Mouse (Mus musculus): ENCODE results near the gene P4htm. TPM values are rescaled to one million over a fixed set of nuclear protein-coding genes. Genes with fewer than 3 reads are reported as not detected.

P4htm gene
- polyA plus RNA-seq, 1 experiment from 2014 or later = 11.0 TPM

- Histone ChIP-seq H3K9me3 (ENCODE audit: low read length) (no peaks in the 10 kb centered on the region), H3K4me1 (ENCODE audit: insufficient read depth, low read length) (peaks cover 24% of the 10 kb centered on the region), H3K27ac (ENCODE audit: low read length) (peak overlapping the region; percentile 94), H3K27me3 (ENCODE audit: insufficient read depth, low read length) (no peaks in the 10 kb centered on the region), H3K9ac (replicated peaks; ENCODE audit: low read length) (peak overlapping the region; percentile 96), H3K4me3 (ENCODE audit: low read length) (peak overlapping the region; percentile 81), H3K36me3 (ENCODE audit: insufficient read depth, low read length) (peaks cover 7% of the 10 kb centered on the region; the same call in 1 of the 2 replicates), H3K4me2 (replicated peaks; ENCODE audit: low read depth, low read length) (peak overlapping the region; percentile 87)
- 62% methylated on average over 5 of the region's 5 CpGs for WGBS
- no peak for ATAC-seq (ENCODE audit: low FRiP score, low TSS enrichment)
These were observed 18.1 kb downstream of the P4htm start for GRCm38 (mm10) chr9:108579344-108579690.

GRCm38 (mm10) chr9:108578545-108579343, 18.7 kb downstream of the P4htm start, which contains the start of gene Wdr6:
Wdr6 (minus strand) TSS chr9:108578739.
- H3K27me3 ChIP-seq (ENCODE audit: insufficient read depth, low read length) = no peaks in the 10 kb centered on the region

DNA sequence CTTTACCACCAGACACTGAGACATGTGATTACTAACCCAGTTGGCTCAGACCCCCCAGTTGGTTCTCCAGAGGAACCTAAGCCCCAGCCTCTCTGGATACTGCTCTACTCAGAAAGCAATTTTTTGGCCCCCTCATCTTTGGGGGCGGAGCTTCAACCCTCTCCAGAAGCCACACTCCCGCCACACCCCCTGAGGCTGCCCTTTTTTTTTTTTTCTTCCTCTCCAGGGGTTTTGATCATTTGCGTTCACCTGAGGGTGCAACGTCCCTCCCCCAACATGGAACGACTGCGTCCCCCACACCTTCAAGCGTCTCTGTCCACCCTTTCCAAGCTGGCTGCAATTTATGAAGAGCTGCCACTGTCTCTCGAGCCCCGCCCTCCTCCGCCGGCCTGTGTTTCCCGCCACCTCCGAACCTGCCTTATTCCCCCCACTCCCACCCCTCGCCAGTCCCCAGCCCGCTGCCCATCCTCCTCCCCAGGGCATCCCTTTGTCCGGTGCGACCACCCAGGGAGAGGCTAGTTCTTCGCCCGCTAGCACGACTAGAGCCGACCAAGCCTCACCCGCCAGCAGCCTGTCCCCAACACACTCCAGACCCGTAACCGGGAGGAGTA, 19.4 kb downstream of the P4htm start:
- H3K27me3 ChIP-seq (ENCODE audit: insufficient read depth, low read length) = no peaks in the 10 kb centered on the region
- 0% methylated on average over 23 of the region's 24 CpGs for WGBS
- no peaks in the 10 kb centered on the region for H3K9me3 ChIP-seq (ENCODE audit: low read length)
- peaks cover 24% of the 10 kb centered on the region for H3K4me1 ChIP-seq (ENCODE audit: insufficient read depth, low read length)
- H3K36me3 ChIP-seq (ENCODE audit: insufficient read depth, low read length) = peaks cover 18% of the 10 kb centered on the region; the same call in 1 of the 2 replicates
- peak overlapping the region; percentile 96 for H3K9ac ChIP-seq (replicated peaks; ENCODE audit: low read length)
- no peak; the same call in 1 of the 2 replicates for ATAC-seq (ENCODE audit: low FRiP score, low TSS enrichment)
- peak overlapping the region; percentile 87 for H3K4me2 ChIP-seq (replicated peaks; ENCODE audit: low read depth, low read length)
- H3K4me3 ChIP-seq (ENCODE audit: low read length) = peak overlapping the region; percentile 81
- peak overlapping the region; percentile 94 for H3K27ac ChIP-seq (ENCODE audit: low read length)

More at GRCm38 (mm10) chr9:108578545-108579343, 18.7 kb downstream of the P4htm start, which contains the start of gene Wdr6:
- peak within 1 kb of the TSS; percentile 87 for H3K4me2 ChIP-seq (replicated peaks; ENCODE audit: low read depth, low read length)
- 4% methylated on average over 51 of the region's 51 CpGs for WGBS
- H3K9ac ChIP-seq (replicated peaks; ENCODE audit: low read length) = peak within 1 kb of the TSS; percentile 96
- H3K4me1 ChIP-seq (ENCODE audit: insufficient read depth, low read length) = peaks cover 24% of the 10 kb centered on the region
- peak; percentile 97 for ATAC-seq (ENCODE audit: low FRiP score, low TSS enrichment)
- H3K4me3 ChIP-seq (ENCODE audit: low read length) = peak within 1 kb of the TSS; percentile 81
- peak within 1 kb of the TSS; percentile 94 for H3K27ac ChIP-seq (ENCODE audit: low read length)
- H3K9me3 ChIP-seq (ENCODE audit: low read length) = no peaks in the 10 kb centered on the region
- H3K36me3 ChIP-seq (ENCODE audit: insufficient read depth, low read length) = peaks cover 11% of the 10 kb centered on the region; the same call in 1 of the 2 replicates

- Histone ChIP-seq H3K9me3 (ENCODE audit: low read length) (no peaks in the 10 kb centered on the region), H3K27ac (ENCODE audit: low read length) (0 out of 2 replicates have a peak overlapping the region, but pooled peaks have one; percentile 22), H3K4me2 (replicated peaks; ENCODE audit: low read depth, low read length) (peak overlapping the region; percentile 87), H3K4me3 (ENCODE audit: low read length) (peak overlapping the region; percentile 81), H3K27me3 (ENCODE audit: insufficient read depth, low read length) (no peaks in the 10 kb centered on the region), H3K9ac (replicated peaks; ENCODE audit: low read length) (peak overlapping the region; percentile 96), H3K36me3 (ENCODE audit: insufficient read depth, low read length) (peaks cover 28% of the 10 kb centered on the region), H3K4me1 (ENCODE audit: insufficient read depth, low read length) (peaks cover 24% of the 10 kb centered on the region)
- WGBS = 41% methylated on average over 6 of the region's 6 CpGs
- ATAC-seq (ENCODE audit: low FRiP score, low TSS enrichment) = no peak
These were observed 20.4 kb downstream of the P4htm start for GRCm38 (mm10) chr9:108577025-108577424.

- Histone ChIP-seq H3K36me3 (ENCODE audit: insufficient read depth, low read length) (peaks cover 40% of the 10 kb centered on the region), H3K9ac (replicated peaks; ENCODE audit: low read length) (no peak overlapping the region), H3K27me3 (ENCODE audit: insufficient read depth, low read length) (no peaks in the 10 kb centered on the region), H3K27ac (ENCODE audit: low read length) (no peak overlapping the region), H3K4me1 (ENCODE audit: insufficient read depth, low read length) (peaks cover 28% of the 10 kb centered on the region), H3K4me3 (ENCODE audit: low read length) (no peak overlapping the region), H3K4me2 (replicated peaks; ENCODE audit: low read depth, low read length) (no peak overlapping the region), H3K9me3 (ENCODE audit: low read length) (no peaks in the 10 kb centered on the region)
- ATAC-seq (ENCODE audit: low FRiP score, low TSS enrichment) = no peak
- 77% methylated on average over 37 of the region's 37 CpGs for WGBS
These were observed 21.9 kb downstream of the P4htm start for GRCm38 (mm10) chr9:108575321-108576297.

- peaks cover 28% of the 10 kb centered on the region for H3K4me1 ChIP-seq (ENCODE audit: insufficient read depth, low read length)
- no peaks in the 10 kb centered on the region for H3K27me3 ChIP-seq (ENCODE audit: insufficient read depth, low read length)
- no peak overlapping the region for H3K27ac ChIP-seq (ENCODE audit: low read length)
- no peaks in the 10 kb centered on the region for H3K9me3 ChIP-seq (ENCODE audit: low read length)
- no peak overlapping the region for H3K9ac ChIP-seq (replicated peaks; ENCODE audit: low read length)
- no peak for ATAC-seq (ENCODE audit: low FRiP score, low TSS enrichment)
- H3K36me3 ChIP-seq (ENCODE audit: insufficient read depth, low read length) = peaks cover 40% of the 10 kb centered on the region
- no peak overlapping the region for H3K4me3 ChIP-seq (ENCODE audit: low read length)
- H3K4me2 ChIP-seq (replicated peaks; ENCODE audit: low read depth, low read length) = no peak overlapping the region
- 91% methylated on average over 12 of the region's 12 CpGs for WGBS
These were observed 22.5 kb downstream of the P4htm start for GRCm38 (mm10) chr9:108574921-108575320.

DNA sequence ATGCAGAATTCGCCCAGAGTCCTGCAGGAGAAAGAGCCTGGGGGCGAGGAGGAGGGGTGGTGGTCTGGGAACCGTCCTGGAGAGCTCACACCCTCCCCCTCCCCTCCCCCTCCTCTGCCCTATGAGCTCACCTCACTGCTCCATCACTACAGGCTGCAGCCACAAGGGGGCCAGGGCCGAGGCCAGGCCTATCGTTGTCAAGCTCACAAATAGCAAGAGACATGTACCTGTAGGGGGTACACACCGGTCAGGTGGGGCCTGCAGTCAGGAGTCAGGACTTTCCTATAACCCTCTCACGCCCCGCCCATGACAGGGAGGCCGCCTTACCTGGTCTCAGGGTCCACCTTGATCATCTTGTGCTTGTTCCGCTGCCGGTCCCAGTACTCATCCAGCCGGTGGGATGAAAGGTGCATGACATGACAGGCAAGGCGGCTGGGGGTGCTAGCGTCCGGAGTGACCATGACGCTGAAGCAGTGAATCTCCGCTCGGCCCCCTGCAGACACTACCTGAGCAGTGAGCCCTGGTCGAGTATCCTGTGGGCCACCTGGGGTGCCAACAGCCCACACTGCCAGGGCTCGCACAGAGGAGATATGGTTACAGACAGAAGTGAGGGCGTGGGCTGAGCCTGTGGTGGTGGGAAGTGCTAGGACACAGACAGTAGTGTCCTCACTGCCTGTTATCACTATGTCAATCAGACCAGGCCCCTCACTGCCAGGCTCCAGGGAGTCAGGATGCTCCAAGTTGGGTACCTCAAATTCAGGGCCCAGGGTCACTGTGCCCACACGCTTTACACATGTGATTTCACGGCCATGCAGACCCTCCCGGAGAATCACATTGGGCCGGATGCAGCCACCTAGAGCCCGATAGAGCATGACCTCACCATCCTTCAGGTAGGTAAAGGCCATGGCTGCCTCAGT, 23.4 kb downstream of the P4htm start:
- H3K9me3 ChIP-seq (ENCODE audit: low read length) = no peaks in the 10 kb centered on the region
- no peak overlapping the region for H3K9ac ChIP-seq (replicated peaks; ENCODE audit: low read length)
- WGBS = 59% methylated on average over 25 of the region's 26 CpGs
- no peak for ATAC-seq (ENCODE audit: low FRiP score, low TSS enrichment)
- no peak overlapping the region for H3K4me2 ChIP-seq (replicated peaks; ENCODE audit: low read depth, low read length)
- no peak overlapping the region for H3K4me3 ChIP-seq (ENCODE audit: low read length)
- H3K4me1 ChIP-seq (ENCODE audit: insufficient read depth, low read length) = peaks cover 26% of the 10 kb centered on the region
- no peak overlapping the region for H3K27ac ChIP-seq (ENCODE audit: low read length)
- no peaks in the 10 kb centered on the region for H3K27me3 ChIP-seq (ENCODE audit: insufficient read depth, low read length)
- peaks cover 40% of the 10 kb centered on the region for H3K36me3 ChIP-seq (ENCODE audit: insufficient read depth, low read length)

- 74% methylated on average over 10 of the region's 10 CpGs for WGBS
- peaks cover 40% of the 10 kb centered on the region for H3K36me3 ChIP-seq (ENCODE audit: insufficient read depth, low read length)
These were observed 25.1 kb downstream of the P4htm start for GRCm38 (mm10) chr9:108572321-108572720.

More at GRCm38 (mm10) chr9:108572321-108572720, 25.1 kb downstream of the P4htm start:
- Histone ChIP-seq H3K4me3 (ENCODE audit: low read length) (no peak overlapping the region), H3K9ac (replicated peaks; ENCODE audit: low read length) (no peak overlapping the region), H3K27me3 (ENCODE audit: insufficient read depth, low read length) (no peaks in the 10 kb centered on the region), H3K27ac (ENCODE audit: low read length) (no peak overlapping the region), H3K9me3 (ENCODE audit: low read length) (no peaks in the 10 kb centered on the region), H3K4me1 (ENCODE audit: insufficient read depth, low read length) (peaks cover 33% of the 10 kb centered on the region), H3K4me2 (replicated peaks; ENCODE audit: low read depth, low read length) (no peak overlapping the region)
- ATAC-seq (ENCODE audit: low FRiP score, low TSS enrichment) = no peak

Data from kidney, embryonic 16.5 days (tissue).